Mouse (Mus musculus): Measurements from ENCODE around the gene Ak5.
A peak's percentile ranks its signal among the peaks of the same experiment; 100 is the strongest.

The Ak5 gene

GRCm38 (mm10) chr3:152564516-152565113, 103.5 kb downstream of the Ak5 start:
- no peak for DNase-seq (ENCODE audit: low spot score in 2 of 2)

- DNase-seq (ENCODE audit: low spot score in 2 of 2): no peak
These were observed 104.3 kb downstream of the Ak5 start for GRCm38 (mm10) chr3:152563833-152564232.

GRCm38 (mm10) chr3:152561708-152562107, 106.5 kb downstream of the Ak5 start:
- no peak for DNase-seq (ENCODE audit: low spot score in 2 of 2)

- DNase-seq (ENCODE audit: low spot score in 2 of 2): no peak
These were observed 108.9 kb downstream of the Ak5 start for GRCm38 (mm10) chr3:152559295-152559694.

GRCm38 (mm10) chr3:152558106-152558505, 110.1 kb downstream of the Ak5 start:
- no peak for DNase-seq (ENCODE audit: low spot score in 2 of 2)

GRCm38 (mm10) chr3:152557659-152558058, 110.5 kb downstream of the Ak5 start:
- DNase-seq (ENCODE audit: low spot score in 2 of 2): no peak

- no peak for DNase-seq (ENCODE audit: low spot score in 2 of 2)
These were observed 111.2 kb downstream of the Ak5 start for GRCm38 (mm10) chr3:152556919-152557318.

- DNase-seq (ENCODE audit: low spot score in 2 of 2): peak; percentile 43 to 52
These were observed 111.7 kb downstream of the Ak5 start for GRCm38 (mm10) chr3:152556435-152556834.

- no peak for DNase-seq (ENCODE audit: low spot score in 2 of 2)
These were observed 112.9 kb downstream of the Ak5 start for GRCm38 (mm10) chr3:152555216-152555615.

- DNase-seq (ENCODE audit: low spot score in 2 of 2): peak; percentile 52 to 67
These were observed 113.8 kb downstream of the Ak5 start for GRCm38 (mm10) chr3:152554366-152554765.

GRCm38 (mm10) chr3:152552641-152553040, 115.5 kb downstream of the Ak5 start:
- DNase-seq (ENCODE audit: low spot score in 2 of 2): no peak

GRCm38 (mm10) chr3:152550528-152551115, 117.5 kb downstream of the Ak5 start:
- DNase-seq (ENCODE audit: low spot score in 2 of 2): no peak

GRCm38 (mm10) chr3:152550031-152550430, 118.1 kb downstream of the Ak5 start:
- no peak for DNase-seq (ENCODE audit: low spot score in 2 of 2)

- DNase-seq (ENCODE audit: low spot score in 2 of 2): no peak
These were observed 123.2 kb downstream of the Ak5 start for GRCm38 (mm10) chr3:152544921-152545320.

- peak in 1 of 2 experiments; percentile 25 for DNase-seq (ENCODE audit: low spot score in 2 of 2)
These were observed 125.9 kb downstream of the Ak5 start for GRCm38 (mm10) chr3:152542298-152542697.

- no peak for DNase-seq (ENCODE audit: low spot score in 2 of 2)
These were observed 137.8 kb downstream of the Ak5 start for GRCm38 (mm10) chr3:152530344-152530743.

GRCm38 (mm10) chr3:152529058-152529972, 138.8 kb downstream of the Ak5 start:
- peak in 1 of 2 experiments; percentile 31 for DNase-seq (ENCODE audit: low spot score in 2 of 2)

GRCm38 (mm10) chr3:152526721-152527120, 141.4 kb downstream of the Ak5 start:
- no peak for DNase-seq (ENCODE audit: low spot score in 2 of 2)

GRCm38 (mm10) chr3:152523315-152523638, 144.9 kb downstream of the Ak5 start:
- DNase-seq (ENCODE audit: low spot score in 2 of 2): no peak

GRCm38 (mm10) chr3:152522634-152523314, 145.4 kb downstream of the Ak5 start:
- no peak for DNase-seq (ENCODE audit: low spot score in 2 of 2)

- DNase-seq (ENCODE audit: low spot score in 2 of 2): peak; percentile 67 to 70
These were observed 147.1 kb downstream of the Ak5 start for GRCm38 (mm10) chr3:152521054-152521453.

GRCm38 (mm10) chr3:152520074-152520473, 148.1 kb downstream of the Ak5 start:
- no peak for DNase-seq (ENCODE audit: low spot score in 2 of 2)

Data from right cerebral cortex, adult 2 months (tissue).